Mouse (Mus musculus) midbrain, embryonic 14.5 days (tissue): ENCODE measurements around the gene Usp50. TPM values are rescaled to one million over a fixed set of nuclear protein-coding genes. Genes with fewer than 3 reads are reported as not detected.

Experiments
- ATAC-seq: fragments of 200-750 bp; cut with Nextera tagmentation; 2 replicates; pipeline ENCODE4 v1.8.0; 2017; ENCODE audit warnings: moderate number of reproducible peaks, moderate library complexity; ENCODE audit not compliant: low FRiP score, low TSS enrichment
- DNase-seq: peaks from one replicate; pipeline ENCODE4 v3.0.0-alpha.2; 2015
- H3K27ac ChIP-seq: fragments of 300-500 bp; sonication (generic); replicated peaks from 2 replicates; pipeline ENCODE4 v1.5.1; 2014; ENCODE audit warnings: mild to moderate bottlenecking, low read depth, low read length, moderate library complexity
- H3K27me3 ChIP-seq: fragments of 300-500 bp; sonication (generic); 2 replicates; pipeline ENCODE4 v1.6.1; 2014; ENCODE audit warnings: low read length, control low read depth, mixed read lengths; ENCODE audit not compliant: control insufficient read depth, insufficient read depth
- H3K36me3 ChIP-seq: fragments of 300-500 bp; sonication (generic); 2 replicates; pipeline ENCODE4 v1.6.1; 2014; ENCODE audit warnings: low read length, control low read depth; ENCODE audit not compliant: control insufficient read depth, insufficient read depth
- H3K4me1 ChIP-seq: fragments of 300-500 bp; sonication (generic); 2 replicates; pipeline ENCODE4 v1.6.1; 2014; ENCODE audit warnings: mild to moderate bottlenecking, antibody characterized with exemption, low read length, control low read depth; ENCODE audit not compliant: control insufficient read depth, insufficient read depth
- H3K4me2 ChIP-seq: fragments of 300-500 bp; sonication (generic); 2 replicates; pipeline ENCODE4 v1.6.1; 2014; ENCODE audit warnings: mild to moderate bottlenecking, low read length, moderate library complexity
- H3K4me3 ChIP-seq: fragments of 300-500 bp; sonication (generic); replicated peaks from 2 replicates; pipeline ENCODE4 v1.5.1; 2014; ENCODE audit warnings: low read depth, low read length
- H3K9ac ChIP-seq: fragments of 300-500 bp; sonication (generic); replicated peaks from 2 replicates; pipeline ENCODE4 v1.6.1; 2014; ENCODE audit warnings: mild to moderate bottlenecking, low read length, moderate library complexity
- H3K9me3 ChIP-seq: fragments of 300-500 bp; sonication (generic); 2 replicates; pipeline ENCODE4 v1.6.1; 2016; ENCODE audit warnings: low read length, control low read depth, mixed read lengths; ENCODE audit not compliant: control insufficient read depth
- WGBS: fragments of 180-500 bp; shearing (Covaris S2); extraction: QIAGEN DNeasy Blood & Tissue Kit; methylation state at CpG from one replicate; pipeline ENCODE4 v1.1.7; 2014; 5-methylcytosine and 5-hydroxymethylcytosine counted together
- polyA plus RNA-seq: library from polyadenylated mRNA; unstranded; fragments of >200 nt; fragmentation: Nextera tagmentation; extraction: Ambion mirVana; gene quantifications from 2 replicates; pipeline ENCODE4 v1.2.1, GENCODE M21; 2014

Usp50 gene
- polyA plus RNA-seq, 1 experiment from 2014 or later = 3.1 TPM

DNA sequence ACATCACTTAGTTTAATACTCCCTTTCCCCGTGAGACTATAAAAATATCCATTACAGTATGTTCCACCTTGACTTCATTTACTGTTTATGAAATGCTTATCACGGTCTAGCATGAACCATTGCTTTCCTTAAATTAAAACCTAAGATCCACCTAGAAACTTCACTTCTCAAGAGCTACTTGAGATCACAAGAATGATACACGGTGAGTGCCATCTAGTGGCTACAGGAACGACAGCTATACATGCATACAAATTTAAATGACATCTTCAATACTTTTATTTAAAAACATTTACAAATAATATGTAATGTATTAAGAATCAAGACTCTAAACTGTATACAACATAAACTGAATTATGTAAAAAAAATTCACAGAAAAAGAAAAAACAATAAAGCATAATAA is 119.8 kb downstream of the Usp50 start:
- Histone ChIP-seq H3K9ac (no peak overlapping the region), H3K36me3 (no peaks in the 10 kb centered on the region), H3K9me3 (no peaks in the 10 kb centered on the region), H3K4me2 (no peak overlapping the region), H3K4me3 (no peak overlapping the region), H3K4me1 (no peaks in the 10 kb centered on the region), H3K27me3 (no peaks in the 10 kb centered on the region), H3K27ac (no peak overlapping the region)
- DNase-seq (peak; percentile 76), ATAC-seq (no peak)
- WGBS = 63% methylated on average over 4 of the region's 4 CpGs

Other genes starting within 250 kb of the Usp50 start
- 9.6 and 10.5 TPM in 2 replicates for gene Slc27a2, start 231.1 kb downstream of the Usp50 start, polyA plus RNA-seq
- 0.43 and 0.68 TPM in 2 replicates for gene Hdc, start 164.2 kb downstream of the Usp50 start, polyA plus RNA-seq
- 45.5 and 62.1 TPM in 2 replicates for gene Gabpb1, start 107.1 kb downstream of the Usp50 start, polyA plus RNA-seq
- gene Usp8, start 76.1 kb downstream of the Usp50 start, polyA plus RNA-seq = 19.6 and 31.1 TPM in 2 replicates
- 38.0 and 38.8 TPM in 2 replicates for gene Trpm7, start 92.8 kb upstream of the Usp50 start, polyA plus RNA-seq
- 39.2 and 41.7 TPM in 2 replicates for gene Sppl2a, start 149.8 kb upstream of the Usp50 start, polyA plus RNA-seq
- gene Ap4e1, start 225.2 kb upstream of the Usp50 start, polyA plus RNA-seq = 7.7 and 12.3 TPM in 2 replicates